Mouse (Mus musculus): Measurements from ENCODE around the gene Cyp8b1. TPM values are rescaled to one million over a fixed set of nuclear protein-coding genes. Genes with fewer than 3 reads are reported as not detected.

Gene Cyp8b1
- polyA plus RNA-seq, 1 experiment: not detected

DNA sequence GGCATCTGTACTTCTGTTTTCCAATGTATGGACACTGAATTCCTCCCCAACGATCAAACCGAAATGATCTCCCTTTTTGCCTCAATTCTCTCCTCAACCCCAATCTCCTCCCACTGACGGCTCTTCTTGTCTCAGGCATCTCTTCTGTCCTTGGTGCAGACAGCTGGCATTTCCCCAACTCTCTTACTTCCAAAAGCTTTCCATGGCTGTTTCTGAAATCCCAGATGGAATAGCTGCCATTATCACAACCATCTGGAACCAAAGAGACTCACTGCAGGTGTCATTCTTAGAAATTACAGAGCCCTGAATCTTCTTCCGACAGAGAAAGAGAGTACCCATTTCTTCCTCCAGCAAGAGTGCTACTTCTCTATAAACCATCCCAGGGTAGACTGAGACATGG is 18.8 kb upstream of the Cyp8b1 start:
- peaks cover 23% of the 10 kb centered on the region for H3K27me3 ChIP-seq (ENCODE audit: control insufficient read depth, insufficient read depth, insufficient read length)
- no peaks in the 10 kb centered on the region for H3K36me3 ChIP-seq (ENCODE audit: control insufficient read depth, insufficient read depth)
- no peak overlapping the region for H3ac ChIP-seq (ENCODE audit: control insufficient read depth, insufficient read length)
- H3K79me2 ChIP-seq (ENCODE audit: control insufficient read depth, insufficient read depth): no peaks in the 10 kb centered on the region
- TF ChIP-seq SRF (IDR thresholded peaks at IDR 0.05; ENCODE audit: control insufficient read depth, insufficient read length, low read depth) (no peak), POLR2AphosphoS2 (IDR thresholded peaks at IDR 0.05; ENCODE audit: insufficient read length, low read depth) (no peak), MYOD1 (IDR thresholded peaks at IDR 0.05; ENCODE audit: control insufficient read depth in 1 of 3, insufficient read length in 2 of 3, low read depth in 2 of 3) (no peak), REST (IDR thresholded peaks at IDR 0.05; ENCODE audit: insufficient read depth, insufficient read length) (no peak), MYOG (IDR thresholded peaks at IDR 0.05; ENCODE audit: control insufficient read depth in 1 of 3, insufficient read depth in 1 of 3, insufficient read length in 2 of 3, low read depth in 2 of 3) (no peak), E2F4 (IDR thresholded peaks at IDR 0.05; ENCODE audit: insufficient read depth) (no peak)
- no peak overlapping the region for H3K4me3 ChIP-seq
- H3K4me2 ChIP-seq (ENCODE audit: low read depth): no peak overlapping the region

DNA sequence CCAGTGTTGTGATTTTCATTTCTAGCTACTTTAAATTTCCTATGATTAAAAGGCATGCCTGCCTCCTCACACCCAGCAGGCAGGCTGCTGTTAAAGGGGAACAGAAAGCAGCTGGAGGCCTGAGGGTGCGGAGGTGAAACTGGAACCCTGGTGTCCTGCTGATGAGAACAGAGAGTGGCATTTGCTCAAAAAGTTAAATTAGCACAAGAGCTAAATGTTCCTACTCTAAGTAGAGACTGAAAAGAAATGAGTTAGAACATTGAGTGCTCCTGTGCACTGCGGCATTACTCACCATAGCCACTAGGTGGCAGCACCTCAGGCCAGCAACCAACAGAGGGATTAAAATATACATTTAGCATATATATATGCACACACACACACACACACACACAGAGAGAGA is 12.4 kb upstream of the Cyp8b1 start:
- Histone ChIP-seq H3K27me3 (ENCODE audit: control insufficient read depth, insufficient read depth, insufficient read length) (peaks cover 26% of the 10 kb centered on the region), H3K4me2 (ENCODE audit: low read depth) (no peak overlapping the region), H3K36me3 (ENCODE audit: control insufficient read depth, insufficient read depth) (no peaks in the 10 kb centered on the region), H3K79me2 (ENCODE audit: control insufficient read depth, insufficient read depth) (no peaks in the 10 kb centered on the region), H3ac (ENCODE audit: control insufficient read depth, insufficient read length) (no peak overlapping the region), H3K4me3 (no peak overlapping the region)
- TF ChIP-seq MYOD1 (IDR thresholded peaks at IDR 0.05; ENCODE audit: control insufficient read depth in 1 of 3, insufficient read length in 2 of 3, low read depth in 2 of 3): no peak
- no peak for TF ChIP-seq TCF12 (IDR thresholded peaks at IDR 0.05; ENCODE audit: insufficient read depth, poor library complexity, severe bottlenecking)
- TF ChIP-seq E2F4 (IDR thresholded peaks at IDR 0.05; ENCODE audit: insufficient read depth): no peak
- no peak for TF ChIP-seq TCF3 (IDR thresholded peaks at IDR 0.05; ENCODE audit: insufficient read length, low read depth)
- TF ChIP-seq CEBPB (IDR thresholded peaks at IDR 0.05; ENCODE audit: insufficient read depth, poor library complexity, severe bottlenecking): no peak
- no peak for TF ChIP-seq REST (IDR thresholded peaks at IDR 0.05; ENCODE audit: insufficient read depth, insufficient read length)
- no peak for TF ChIP-seq SRF (IDR thresholded peaks at IDR 0.05; ENCODE audit: control insufficient read depth, insufficient read length, low read depth)
- no peak for TF ChIP-seq POLR2AphosphoS2 (IDR thresholded peaks at IDR 0.05; ENCODE audit: insufficient read length, low read depth)
- TF ChIP-seq MYOG (IDR thresholded peaks at IDR 0.05; ENCODE audit: control insufficient read depth in 1 of 3, insufficient read depth in 1 of 3, insufficient read length in 2 of 3, low read depth in 2 of 3): no peak
- no peak for TF ChIP-seq POLR2A (IDR thresholded peaks at IDR 0.05; ENCODE audit: insufficient read length, low read depth)
- no peak for TF ChIP-seq USF1 (IDR thresholded peaks at IDR 0.05; ENCODE audit: low read depth)
- no peak for TF ChIP-seq MAX (IDR thresholded peaks at IDR 0.05; ENCODE audit: low read depth)

DNA sequence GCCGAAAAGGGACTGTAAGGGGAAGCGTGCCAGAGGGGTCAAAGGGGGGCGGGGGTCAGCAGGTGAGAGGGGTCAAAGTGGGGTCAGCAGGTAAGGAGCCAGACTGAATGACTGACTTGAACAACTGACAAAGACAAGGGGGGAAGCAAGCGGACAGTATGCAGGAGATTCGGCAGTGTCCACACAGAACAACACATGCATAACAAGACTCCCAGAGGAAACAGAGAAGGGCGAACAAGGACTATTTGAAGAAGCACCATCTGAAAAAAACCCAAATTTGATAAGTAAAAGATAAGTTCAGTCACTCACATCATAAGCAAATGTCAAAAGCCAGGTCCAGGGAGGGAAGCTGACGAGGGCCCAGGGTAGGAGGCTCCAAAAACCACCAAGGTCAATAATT is 11.6 kb upstream of the Cyp8b1 start:
- Histone ChIP-seq H3K79me2 (ENCODE audit: control insufficient read depth, insufficient read depth) (no peaks in the 10 kb centered on the region), H3ac (ENCODE audit: control insufficient read depth, insufficient read length) (no peak overlapping the region), H3K4me2 (ENCODE audit: low read depth) (no peak overlapping the region), H3K36me3 (ENCODE audit: control insufficient read depth, insufficient read depth) (no peaks in the 10 kb centered on the region), H3K27me3 (ENCODE audit: control insufficient read depth, insufficient read depth, insufficient read length) (peaks cover 26% of the 10 kb centered on the region), H3K4me3 (no peak overlapping the region)
- TF ChIP-seq MAX (IDR thresholded peaks at IDR 0.05; ENCODE audit: low read depth) (no peak), USF1 (IDR thresholded peaks at IDR 0.05; ENCODE audit: low read depth) (no peak), MYOG (IDR thresholded peaks at IDR 0.05; ENCODE audit: control insufficient read depth in 1 of 3, insufficient read depth in 1 of 3, insufficient read length in 2 of 3, low read depth in 2 of 3) (no peak), E2F4 (IDR thresholded peaks at IDR 0.05; ENCODE audit: insufficient read depth) (no peak), POLR2AphosphoS2 (IDR thresholded peaks at IDR 0.05; ENCODE audit: insufficient read length, low read depth) (no peak), CEBPB (IDR thresholded peaks at IDR 0.05; ENCODE audit: insufficient read depth, poor library complexity, severe bottlenecking) (no peak), TCF3 (IDR thresholded peaks at IDR 0.05; ENCODE audit: insufficient read length, low read depth) (no peak), MYOD1 (IDR thresholded peaks at IDR 0.05; ENCODE audit: control insufficient read depth in 1 of 3, insufficient read length in 2 of 3, low read depth in 2 of 3) (no peak), REST (IDR thresholded peaks at IDR 0.05; ENCODE audit: insufficient read depth, insufficient read length) (no peak), SRF (IDR thresholded peaks at IDR 0.05; ENCODE audit: control insufficient read depth, insufficient read length, low read depth) (no peak), POLR2A (IDR thresholded peaks at IDR 0.05; ENCODE audit: insufficient read length, low read depth) (no peak), TCF12 (IDR thresholded peaks at IDR 0.05; ENCODE audit: insufficient read depth, poor library complexity, severe bottlenecking) (no peak)

DNA sequence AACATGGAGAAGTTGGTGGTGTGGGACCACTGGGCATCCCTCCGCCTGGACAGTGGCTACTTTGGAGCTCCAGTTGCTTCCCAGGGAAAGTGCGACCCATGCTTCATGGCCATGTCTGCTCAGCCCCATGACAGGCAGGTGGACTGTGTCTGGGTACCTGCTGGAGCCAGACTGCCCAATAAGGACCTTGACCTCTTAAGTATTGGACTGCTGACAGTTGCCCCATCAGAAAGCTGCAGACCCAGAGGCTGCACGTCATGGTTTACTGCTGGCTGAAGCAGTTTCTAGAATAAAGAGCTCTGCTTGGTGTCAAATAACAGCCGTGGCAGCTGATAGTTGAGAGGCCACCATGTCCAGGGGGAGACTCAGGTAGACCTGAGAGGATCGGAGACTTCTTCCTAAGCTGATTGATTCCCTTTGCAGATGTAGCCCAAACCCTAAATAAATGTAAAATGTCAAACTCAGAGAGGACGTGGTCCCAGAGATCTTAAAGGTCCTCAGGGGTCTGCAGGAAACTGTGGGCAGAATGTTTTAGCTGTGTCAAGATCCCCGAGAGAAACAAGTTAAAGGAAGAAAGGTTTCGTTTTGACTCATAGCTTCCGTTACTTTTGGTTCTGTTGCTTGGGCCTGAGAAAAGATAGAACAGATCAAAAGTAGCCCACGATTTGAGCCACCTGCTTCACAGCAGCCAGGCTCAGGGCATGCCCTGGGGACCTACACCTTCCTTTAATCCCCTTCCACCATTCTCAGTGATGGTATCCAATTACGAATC is 10.7 kb upstream of the Cyp8b1 start:
- Histone ChIP-seq H3K79me2 (ENCODE audit: control insufficient read depth, insufficient read depth) (no peaks in the 10 kb centered on the region), H3K4me2 (ENCODE audit: low read depth) (no peak overlapping the region), H3K27me3 (ENCODE audit: control insufficient read depth, insufficient read depth, insufficient read length) (peaks cover 26% of the 10 kb centered on the region), H3K4me3 (no peak overlapping the region), H3K36me3 (ENCODE audit: control insufficient read depth, insufficient read depth) (no peaks in the 10 kb centered on the region), H3ac (ENCODE audit: control insufficient read depth, insufficient read length) (no peak overlapping the region)
- TF ChIP-seq E2F4 (IDR thresholded peaks at IDR 0.05; ENCODE audit: insufficient read depth) (no peak), TCF12 (IDR thresholded peaks at IDR 0.05; ENCODE audit: insufficient read depth, poor library complexity, severe bottlenecking) (no peak), REST (IDR thresholded peaks at IDR 0.05; ENCODE audit: insufficient read depth, insufficient read length) (no peak), SRF (IDR thresholded peaks at IDR 0.05; ENCODE audit: control insufficient read depth, insufficient read length, low read depth) (no peak), MAX (IDR thresholded peaks at IDR 0.05; ENCODE audit: low read depth) (no peak), CEBPB (IDR thresholded peaks at IDR 0.05; ENCODE audit: insufficient read depth, poor library complexity, severe bottlenecking) (no peak), TCF3 (IDR thresholded peaks at IDR 0.05; ENCODE audit: insufficient read length, low read depth) (no peak), POLR2AphosphoS2 (IDR thresholded peaks at IDR 0.05; ENCODE audit: insufficient read length, low read depth) (no peak), MYOD1 (IDR thresholded peaks at IDR 0.05; ENCODE audit: control insufficient read depth in 1 of 3, insufficient read length in 2 of 3, low read depth in 2 of 3) (no peak), POLR2A (IDR thresholded peaks at IDR 0.05; ENCODE audit: insufficient read length, low read depth) (no peak), USF1 (IDR thresholded peaks at IDR 0.05; ENCODE audit: low read depth) (no peak), MYOG (IDR thresholded peaks at IDR 0.05; ENCODE audit: control insufficient read depth in 1 of 3, insufficient read depth in 1 of 3, insufficient read length in 2 of 3, low read depth in 2 of 3) (no peak)
